Mouse (Mus musculus) cerebellum, postnatal 4 days (tissue): ENCODE measurements around the gene Olfr910.

Experiments used
- DNase-seq, 2 experiments: peaks; one replicate each; pipeline ENCODE4 v3.0.0; 2022; ENCODE audit warnings: low spot score in 2 of 2, mixed read lengths in 1 of 2

Gene Olfr910

GRCm38 (mm10) chr9:38537549-38537948 is at the start of gene Olfr910:
Gene Olfr910, plus strand, starts transcription at chr9:38537849.
- DNase-seq = no peak

GRCm38 (mm10) chr9:38495501-38495900 is 42.1 kb upstream of the Olfr910 start, which contains the start of gene Olfr907:
Gene Olfr907, plus strand, starts transcription at chr9:38495801.
- no peak for DNase-seq

DNA sequence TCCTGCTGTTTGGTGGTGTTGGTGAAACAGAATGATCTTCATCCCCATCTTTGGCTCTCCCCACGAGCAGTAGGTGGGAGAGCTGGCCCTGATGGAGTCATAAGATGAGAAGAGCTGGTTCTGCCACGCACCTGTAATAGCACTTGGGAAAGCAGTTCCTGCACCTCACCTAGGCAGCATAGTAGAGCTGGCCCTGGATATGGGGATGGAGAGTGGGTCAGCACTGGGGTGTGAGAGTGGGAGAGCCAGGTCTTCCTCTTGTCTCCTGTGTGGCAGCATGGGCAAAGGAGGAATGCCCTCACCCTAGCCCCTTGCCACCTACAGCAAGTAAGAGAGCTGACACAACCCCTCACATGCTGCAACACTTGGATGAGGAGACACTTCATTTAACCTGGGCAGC is 25.3 kb upstream of the Olfr910 start:
- DNase-seq = no peak

- no peak for DNase-seq
Observed at GRCm38 (mm10) chr9:38521280-38521679, 16.4 kb upstream of the Olfr910 start, which contains the start of gene Olfr911-ps1. Gene Olfr911-ps1, plus strand, starts transcription at chr9:38521580.

GRCm38 (mm10) chr9:38579878-38580277 is 42.2 kb downstream of the Olfr910 start, which contains the start of gene Olfr912:
Gene Olfr912, plus strand, starts transcription at chr9:38580178.
- no peak for DNase-seq
